In genomic region chr17:25224586-25225222, GRCm38 (mm10) we compare ENCODE assay signal across 10 mouse cellular contexts. TPM values are rescaled to one million over a fixed set of nuclear protein-coding genes. Genes with fewer than 3 reads are reported as not detected.
DNase-seq lines count a peak whose midpoint lies in the region; ATAC-seq lines count a peak whose summit lies in the region.
"Had no signal": no experiment of that assay in that cellular context is flagged by ENCODE, and none has a peak within 500 bp of the region (broad histone marks: within the 10 kb centered on the region; RNA-seq: fewer than 3 reads in every experiment).

No protein-coding gene starts in this region.

- H3K27me3 ChIP-seq in heart, embryonic 15.5 days = no peaks in the 10 kb centered on the region
- no peaks in the 10 kb centered on the region for H3K27me3 ChIP-seq in splenic B cell, adult 2 months (ENCODE audit: control insufficient read depth, insufficient read depth, low read length, poor library complexity, severe bottlenecking)
- H3K27me3 ChIP-seq in forebrain, embryonic 13.5 days = no peaks in the 10 kb centered on the region

- no peak for DNase-seq in heart, adult 18-20 months
- DNase-seq in liver = peak; percentile 75
- peak; percentile 68 for DNase-seq in splenic B cell, adult 2 months (ENCODE audit: low read depth, low spot score)
- DNase-seq in left cerebral cortex, postnatal 10 days (ENCODE audit: extremely low spot score in 1 of 2, low spot score in 2 of 2) = no peak
- no peak for DNase-seq in layer of hippocampus, postnatal 25 days (ENCODE audit: extremely low spot score in 1 of 2, low spot score in 1 of 2)

- intact Hi-C loops in left cerebral cortex, postnatal 10 days (cut with DNase I) = no loop called here

- no peak overlapping the region for H3K9ac ChIP-seq in heart, embryonic 15.5 days
- no peak overlapping the region for H3K9ac ChIP-seq in forebrain, embryonic 13.5 days

- H3K27ac ChIP-seq in heart, embryonic 15.5 days = no peak overlapping the region; the same call in 1 of the 2 replicates
- no peak overlapping the region for H3K27ac ChIP-seq in forebrain, embryonic 13.5 days
- H3K27ac ChIP-seq: limb, embryonic 10.5 days had no signal

- 86% methylated on average over 7 of the region's 7 CpGs for WGBS in heart, embryonic 15.5 days
- WGBS in forebrain, embryonic 13.5 days = 89% methylated on average over 7 of the region's 7 CpGs

- H3K4me1 ChIP-seq in heart, embryonic 15.5 days (replicated peaks) = peaks cover 12% of the 10 kb centered on the region
- peaks cover 14% of the 10 kb centered on the region for H3K4me1 ChIP-seq in forebrain, embryonic 13.5 days

- no peak for ATAC-seq in heart, embryonic 15.5 days (replicated peaks; ENCODE audit: insufficient number of reproducible peaks, insufficient read depth, low FRiP score, low read depth)
- peak; percentile 79 for ATAC-seq in CD4-positive, CD25-positive, alpha-beta regulatory T cell, adult 4 months
- ATAC-seq in forebrain, embryonic 13.5 days = no peak
- ATAC-seq: forebrain, embryonic 16.5 days had no signal

- H3K9me3 ChIP-seq in heart, embryonic 15.5 days (replicated peaks) = no peaks in the 10 kb centered on the region
- no peaks in the 10 kb centered on the region for H3K9me3 ChIP-seq in forebrain, embryonic 13.5 days (replicated peaks)
- H3K9me3 ChIP-seq: limb, embryonic 10.5 days had no signal

- no peak overlapping the region for H3K4me3 ChIP-seq in heart, embryonic 15.5 days
- no peak overlapping the region for H3K4me3 ChIP-seq in forebrain, embryonic 13.5 days

- peaks cover 4% of the 10 kb centered on the region; the same call in 1 of the 2 replicates for H3K36me3 ChIP-seq in heart, embryonic 15.5 days
- H3K36me3 ChIP-seq in splenic B cell, adult 2 months (ENCODE audit: control insufficient read depth, insufficient read depth, low read length, poor library complexity, severe bottlenecking) = no peaks in the 10 kb centered on the region; the same call in 1 of the 2 replicates
- peaks cover 15% of the 10 kb centered on the region for H3K36me3 ChIP-seq in forebrain, embryonic 13.5 days (ENCODE audit: poor library complexity, severe bottlenecking)

- H3K4me2 ChIP-seq in heart, embryonic 15.5 days = peak overlapping the region; percentile 3; the same call in 1 of the 2 replicates
- no peak overlapping the region for H3K4me2 ChIP-seq in forebrain, embryonic 13.5 days

RNA-seq across cellular contexts. Expression of gene Gnptg, which starts 15.2 kb away (rescaled TPM):
- polyA plus RNA-seq in heart, embryonic 15.5 days (2015; fragmentation: Nextera tagmentation; extraction: Ambion mirVana) = 20.4 and 27.1 TPM in 2 replicates
- total RNA-seq in heart, adult 18-20 months (2021) = 10 to 100 TPM; 14.8 to 15.9 TPM
- polyA plus RNA-seq in CD4-positive, CD25-positive, alpha-beta regulatory T cell, adult 4 months (2017; shearing (Covaris generic)) = 10 to 100 TPM; 76.7 to 77.2 TPM
- 10 to 100 TPM; 60.4 to 67.4 TPM for total RNA-seq in left cerebral cortex, postnatal 10 days (2021)
- 71.9 and 74.8 TPM in 2 replicates for polyA plus RNA-seq in forebrain, embryonic 13.5 days (2015; fragmentation: Nextera tagmentation; extraction: Ambion mirVana)
- total RNA-seq in layer of hippocampus, postnatal 25 days (2021) = 10 to 100 TPM; 74.3 to 74.9 TPM

RNA-seq across cellular contexts. Expression of gene Tsr3, which starts 15.3 kb away (rescaled TPM):
- polyA plus RNA-seq in heart, embryonic 15.5 days (2015; fragmentation: Nextera tagmentation; extraction: Ambion mirVana) = 24.7 and 31.2 TPM in 2 replicates
- total RNA-seq in heart, adult 18-20 months (2021) = 1 to 10 TPM; 7.7 to 9.5 TPM
- polyA plus RNA-seq in CD4-positive, CD25-positive, alpha-beta regulatory T cell, adult 4 months (2017; shearing (Covaris generic)) = 10 to 100 TPM; 35.1 to 36.0 TPM
- 10 to 100 TPM; 28.6 to 30.3 TPM for total RNA-seq in left cerebral cortex, postnatal 10 days (2021)
- 63.3 and 64.3 TPM in 2 replicates for polyA plus RNA-seq in forebrain, embryonic 13.5 days (2015; fragmentation: Nextera tagmentation; extraction: Ambion mirVana)
- 10 to 100 TPM; 25.1 to 28.5 TPM for total RNA-seq in layer of hippocampus, postnatal 25 days (2021)

RNA-seq across cellular contexts. Expression of gene Baiap3, which starts 31.5 kb away (rescaled TPM):
- polyA plus RNA-seq in heart, embryonic 15.5 days (2015; fragmentation: Nextera tagmentation; extraction: Ambion mirVana) = 0.34 and 1.7 TPM in 2 replicates
- total RNA-seq in heart, adult 18-20 months (2021) = 1 to 10 TPM in 1 of 2 experiments, under 1 TPM in 1; 0.62 to 1.3 TPM
- polyA plus RNA-seq in CD4-positive, CD25-positive, alpha-beta regulatory T cell, adult 4 months (2017; shearing (Covaris generic)) = 10 to 100 TPM; 14.4 to 31.1 TPM
- total RNA-seq in left cerebral cortex, postnatal 10 days (2021) = 10 to 100 TPM; 17.4 to 35.0 TPM
- polyA plus RNA-seq in forebrain, embryonic 13.5 days (2015; fragmentation: Nextera tagmentation; extraction: Ambion mirVana) = 3.6 and 5.2 TPM in 2 replicates
- 1 to 10 TPM; 6.6 to 8.9 TPM for total RNA-seq in layer of hippocampus, postnatal 25 days (2021)

RNA-seq across cellular contexts. Expression of gene Unkl, which starts 36.5 kb away (rescaled TPM):
- 4.6 and 5.3 TPM in 2 replicates for polyA plus RNA-seq in heart, embryonic 15.5 days (2015; fragmentation: Nextera tagmentation; extraction: Ambion mirVana)
- total RNA-seq in heart, adult 18-20 months (2021) = 1 to 10 TPM; 7.0 to 8.7 TPM
- 10 to 100 TPM; 18.4 to 30.0 TPM for polyA plus RNA-seq in CD4-positive, CD25-positive, alpha-beta regulatory T cell, adult 4 months (2017; shearing (Covaris generic))
- total RNA-seq in left cerebral cortex, postnatal 10 days (2021) = 10 to 100 TPM; 31.8 to 32.3 TPM
- 7.9 and 10.6 TPM in 2 replicates for polyA plus RNA-seq in forebrain, embryonic 13.5 days (2015; fragmentation: Nextera tagmentation; extraction: Ambion mirVana)
- total RNA-seq in layer of hippocampus, postnatal 25 days (2021) = 10 to 100 TPM; 32.5 to 34.4 TPM

RNA-seq across cellular contexts. Expression of gene BC003965, which starts 40.4 kb away (rescaled TPM):
- polyA plus RNA-seq in heart, embryonic 15.5 days (2015; fragmentation: Nextera tagmentation; extraction: Ambion mirVana) = 23.7 and 24.4 TPM in 2 replicates
- 10 to 100 TPM; 21.3 to 24.1 TPM for total RNA-seq in heart, adult 18-20 months (2021)
- 10 to 100 TPM; 15.6 to 20.7 TPM for polyA plus RNA-seq in CD4-positive, CD25-positive, alpha-beta regulatory T cell, adult 4 months (2017; shearing (Covaris generic))
- total RNA-seq in left cerebral cortex, postnatal 10 days (2021) = 10 to 100 TPM; 17.6 to 17.9 TPM
- polyA plus RNA-seq in forebrain, embryonic 13.5 days (2015; fragmentation: Nextera tagmentation; extraction: Ambion mirVana) = 38.3 and 38.6 TPM in 2 replicates
- 10 to 100 TPM; 20.7 to 21.5 TPM for total RNA-seq in layer of hippocampus, postnatal 25 days (2021)

Comparison
In these comparisons a context has a peak if more than half of its experiments do, and no peak if none do; other contexts are left out.
1. DNase-seq: peak in liver (single experiment) and splenic B cell, adult 2 months (single experiment); none in heart, adult 18-20 months (0 of 2), left cerebral cortex, postnatal 10 days (0 of 2) and layer of hippocampus, postnatal 25 days (0 of 2).